Mouse (Mus musculus) left cerebral cortex, postnatal 10 days (tissue): Measurements from ENCODE around the gene Fgd2. TPM values are rescaled to one million over a fixed set of nuclear protein-coding genes. Genes with fewer than 3 reads are reported as not detected.
A peak's percentile ranks its signal among the peaks of the same experiment; 100 is the strongest.
"Not testable (repeated sequence)": the region's sequence is repeated elsewhere in the genome, so short reads cannot be mapped to it uniquely, and the experiment has no call there.

ENCODE experiments used
- DNase-seq, 2 experiments: peaks; one replicate each; pipeline ENCODE4 v3.0.0; 2021 to 2022; ENCODE audit warnings: low spot score in 2 of 2, mixed read lengths in 1 of 2; ENCODE audit errors: extremely low spot score in 1 of 2
- intact Hi-C: fragments of 180-260 bp; cut with DNase I; formaldehyde crosslinking; loops from one replicate; pipeline ENCODE4 v1.15.1; 2025
- total RNA-seq, 2 experiments: library from RNA; stranded (reverse); gene quantifications; 2 replicates each; pipeline ENCODE4 v1.2.3; 2021

Fgd2 gene
- total RNA-seq, 2 experiments from 2014 or later, result 8.7 to 10.4 TPM

DNA sequence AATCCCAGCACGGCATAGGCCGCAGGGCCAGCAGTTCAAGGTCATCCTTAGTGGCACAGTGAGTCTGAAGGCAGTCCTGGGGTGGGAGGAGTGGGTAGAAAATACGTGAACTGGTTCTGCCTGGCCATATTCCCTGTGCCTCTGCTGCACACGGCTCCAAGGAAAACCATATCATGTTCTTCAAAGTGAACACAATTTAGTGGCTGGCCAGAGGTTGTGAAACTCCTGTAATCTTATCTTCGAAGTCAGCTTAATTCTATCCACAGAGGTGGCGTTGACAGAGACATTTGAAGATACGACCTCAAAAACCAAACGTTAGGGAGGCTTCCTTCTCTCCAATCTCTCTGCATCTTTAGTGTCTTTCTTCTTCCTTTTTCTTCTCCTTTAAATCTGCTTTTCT is 30.6 kb downstream of the Fgd2 start:
- DNase-seq, result no peak
- intact Hi-C loops, result no loop called here

DNA sequence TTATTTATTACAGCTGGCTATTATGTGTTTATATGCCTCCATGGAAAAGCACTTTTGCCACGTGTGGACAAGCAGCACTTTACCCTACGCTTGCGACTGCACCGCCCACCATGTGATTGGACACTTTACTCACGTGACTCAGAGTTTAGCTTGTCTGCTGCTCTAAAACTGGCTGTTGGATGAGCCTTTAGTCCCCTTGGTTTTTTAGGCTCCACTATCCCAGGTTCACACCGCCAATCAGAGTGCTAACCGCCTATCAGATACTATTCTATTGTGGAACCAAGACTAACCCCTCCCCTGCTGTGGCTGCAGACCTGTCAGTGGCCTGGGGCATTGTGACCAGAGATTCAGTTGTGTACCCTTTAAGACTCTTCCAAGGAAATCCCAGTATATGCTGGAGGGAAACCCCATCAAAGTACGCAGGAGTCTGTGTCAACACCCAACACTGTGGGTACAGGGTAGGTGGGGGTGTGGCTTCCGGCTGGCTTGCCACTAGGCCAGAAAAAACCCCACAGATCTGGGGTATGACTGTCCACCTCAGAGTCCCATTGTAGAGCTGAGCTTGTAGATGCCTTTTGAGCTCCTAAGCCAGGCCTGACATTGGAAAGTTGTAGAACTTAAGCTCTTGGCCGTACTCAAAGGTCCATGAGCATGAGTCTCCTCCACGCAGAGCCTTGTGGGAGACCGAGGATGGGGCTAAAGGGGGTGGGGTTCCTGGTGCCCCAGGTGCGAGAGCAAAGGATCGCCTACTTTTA is 32.8 kb downstream of the Fgd2 start:
- intact Hi-C loops, result no loop called here
- no peak for DNase-seq

DNA sequence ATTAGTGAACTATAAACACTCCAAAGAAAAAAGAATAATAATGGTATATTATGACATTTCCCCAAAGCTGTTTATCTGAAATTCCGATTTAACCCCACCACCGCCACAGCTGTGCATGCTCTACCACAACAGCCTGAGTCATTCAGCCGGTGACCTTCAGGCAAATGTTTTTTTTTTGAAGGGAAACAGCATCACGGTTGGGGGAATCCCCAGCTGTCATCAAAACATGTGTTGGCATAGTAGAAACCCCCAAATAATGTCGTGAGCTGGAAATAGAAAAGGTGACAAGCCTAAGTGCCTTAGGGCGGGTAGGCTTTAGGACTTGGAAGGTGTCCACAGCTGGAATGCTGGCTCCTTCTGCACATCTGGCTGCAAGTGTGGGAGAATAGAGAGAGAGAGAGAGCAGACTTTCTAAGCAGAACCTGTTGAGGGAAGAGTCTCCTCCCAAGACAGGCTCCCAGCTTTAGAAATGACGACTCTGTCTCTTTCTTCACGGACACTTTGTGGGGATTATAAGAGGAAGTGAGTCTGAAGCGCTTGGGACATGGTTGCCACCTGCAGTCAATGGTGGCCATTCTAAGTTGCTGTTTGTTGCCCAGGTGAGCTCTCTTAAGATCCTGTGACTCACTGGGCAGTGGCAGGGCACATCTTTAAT is 33.5 kb downstream of the Fgd2 start:
- no peak for DNase-seq
- intact Hi-C loops, result no loop called here

DNA sequence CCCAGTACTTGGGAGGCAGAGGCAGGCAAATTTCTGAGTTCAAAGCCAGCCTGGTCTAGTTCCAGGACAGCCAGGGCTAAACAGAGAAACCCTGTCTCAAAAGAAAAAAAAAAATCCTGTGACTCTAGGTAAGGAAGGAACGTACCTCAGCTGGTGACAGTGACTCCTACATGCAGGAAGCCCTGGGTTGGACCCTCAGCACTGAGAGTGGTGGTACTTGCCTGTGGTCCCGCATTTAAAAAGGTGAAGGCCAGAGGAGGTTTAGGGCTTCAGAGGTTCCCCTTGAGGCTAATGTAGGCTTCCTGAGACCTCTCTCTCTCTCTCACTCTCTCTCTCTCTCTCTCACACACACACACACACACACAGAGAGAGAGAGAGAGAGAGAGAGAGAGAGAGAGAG is 34.0 kb downstream of the Fgd2 start:
- DNase-seq, intact Hi-C loops: not testable (repeated sequence)

DNA sequence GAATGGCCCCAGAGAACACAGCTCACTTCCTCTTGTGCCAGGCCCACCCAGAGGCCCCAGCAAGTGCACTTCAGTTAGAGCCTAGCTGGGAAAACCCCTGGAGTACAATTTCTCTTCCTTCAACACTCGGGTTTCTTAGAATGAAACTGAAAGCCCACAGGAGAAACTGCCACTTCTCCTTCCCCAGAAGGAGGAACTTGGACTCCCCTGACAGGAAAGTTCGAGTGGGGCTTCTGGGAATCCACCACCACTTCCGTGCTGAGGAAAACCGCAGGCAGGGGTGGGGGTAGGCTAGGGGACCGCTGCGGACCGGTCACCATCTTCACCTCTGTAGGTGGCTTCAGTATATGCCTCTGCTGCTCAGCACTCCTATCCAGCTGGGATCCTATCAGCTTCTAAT is 34.7 kb downstream of the Fgd2 start:
- intact Hi-C loops, result no loop called here
- DNase-seq, result peak in 1 of 2 experiments; percentile 44

DNA sequence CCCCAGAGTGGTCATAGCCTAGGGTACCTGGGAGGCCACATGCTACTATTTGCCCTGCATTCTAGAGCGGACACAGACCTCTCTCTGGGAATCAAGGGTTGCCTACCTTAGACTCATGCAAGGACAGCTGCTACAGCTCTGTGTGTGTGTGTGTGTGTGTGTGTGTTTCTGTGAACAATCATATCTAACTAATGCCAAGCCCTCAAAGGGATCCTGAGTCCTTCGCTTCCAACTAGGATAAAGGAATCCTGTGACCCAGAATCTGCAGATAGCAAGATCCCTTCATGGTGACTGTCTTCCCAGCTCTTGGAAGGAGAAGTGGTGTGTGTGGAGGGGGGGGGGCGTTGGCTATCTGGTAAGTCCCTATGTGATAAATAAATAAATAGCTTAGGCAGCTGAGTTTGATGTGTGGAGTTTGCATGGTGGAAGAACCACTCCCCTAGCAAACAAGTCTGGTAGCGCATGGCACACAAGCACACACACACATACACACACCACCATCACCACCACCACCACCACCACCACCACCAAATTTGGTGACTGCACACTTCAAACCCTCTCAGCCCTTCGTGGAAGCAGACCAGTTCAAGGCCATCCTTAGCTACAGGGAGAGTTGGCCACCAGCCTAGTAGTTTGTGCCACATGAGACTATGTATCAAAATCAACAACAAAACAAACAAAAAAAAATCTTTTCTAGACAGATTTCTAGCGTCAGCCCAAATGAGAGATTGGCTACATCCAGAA is 35.5 kb downstream of the Fgd2 start:
- intact Hi-C loops, result loop anchor here (2.0 kb wide), 2 partner anchors 97 to 119 kb away; no protein-coding TSS in a partner anchor
- no peak for DNase-seq

DNA sequence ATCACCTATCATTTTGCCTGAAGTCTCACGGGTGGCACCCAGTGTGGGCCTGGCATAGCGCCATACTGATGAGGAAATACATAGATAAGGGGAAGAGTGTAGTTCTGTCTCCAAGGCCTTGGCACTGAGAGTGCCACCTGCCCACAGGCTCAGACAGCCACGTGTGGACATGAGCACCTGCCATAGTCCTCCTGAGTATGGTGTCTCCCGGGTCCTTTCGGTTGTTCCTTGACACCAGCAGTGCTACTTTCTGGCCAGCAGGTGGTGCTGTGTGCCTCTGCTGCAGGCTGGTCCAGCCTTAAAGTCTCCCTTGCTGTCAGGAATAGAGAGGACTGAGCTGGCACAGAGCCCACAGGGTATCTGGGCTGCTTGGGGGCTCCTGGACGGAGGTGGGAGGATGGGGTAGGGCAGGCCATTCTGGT is 36.1 kb downstream of the Fgd2 start:
- intact Hi-C loops, result loop anchor here (2.0 kb wide), 2 partner anchors 96 to 118 kb away; no protein-coding TSS in a partner anchor
- peak; percentile 80 to 81 for DNase-seq

DNA sequence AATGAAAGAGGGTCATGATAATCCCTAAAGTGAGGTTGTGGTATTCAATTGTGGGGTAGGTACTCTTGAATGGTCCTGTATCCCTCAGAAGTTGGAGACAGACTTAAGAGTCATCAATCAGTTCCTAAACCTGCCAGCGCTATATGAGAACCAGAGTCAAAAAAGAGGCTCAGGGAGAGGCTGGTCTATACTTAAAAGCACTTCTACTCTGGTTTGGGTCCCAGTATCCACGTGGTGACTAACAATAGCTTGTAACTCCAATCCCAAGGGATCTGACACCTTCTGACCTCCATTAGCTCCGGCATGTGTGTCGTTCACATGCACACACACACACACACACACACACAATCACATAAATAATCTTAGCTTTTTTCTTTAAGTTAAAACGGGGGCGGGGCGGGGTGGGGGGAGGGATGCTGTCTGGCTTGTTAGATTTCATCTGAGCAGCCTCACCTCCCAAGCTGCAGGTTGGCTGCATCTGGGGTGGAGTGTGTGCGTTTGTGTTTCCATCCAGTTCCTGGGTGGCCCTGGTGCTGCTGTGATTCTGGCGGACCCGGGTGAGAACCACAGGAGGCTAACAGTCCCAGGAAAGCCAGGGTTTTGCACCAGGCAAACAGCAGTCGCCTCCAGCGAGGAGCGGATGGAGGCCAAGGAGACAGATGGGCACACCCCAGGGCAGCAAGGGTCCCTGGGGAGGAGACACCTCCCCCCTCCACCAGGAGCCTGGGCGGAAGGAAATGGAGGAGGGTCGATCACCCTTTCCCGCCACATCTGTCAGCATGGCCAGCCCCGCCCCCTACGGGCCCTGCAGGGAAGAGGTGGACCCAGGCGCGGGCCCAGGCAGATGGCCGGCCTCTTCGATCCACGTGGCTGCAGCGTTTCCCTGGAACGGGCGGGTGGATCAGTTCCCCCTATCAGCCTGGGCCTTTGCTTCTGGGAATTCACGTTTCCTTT is 37.0 kb downstream of the Fgd2 start:
- intact Hi-C loops, result loop anchor here (2.0 kb wide), 2 partner anchors 95 to 117 kb away; no protein-coding TSS in a partner anchor
- DNase-seq, result peak in 1 of 2 experiments; percentile 88

DNA sequence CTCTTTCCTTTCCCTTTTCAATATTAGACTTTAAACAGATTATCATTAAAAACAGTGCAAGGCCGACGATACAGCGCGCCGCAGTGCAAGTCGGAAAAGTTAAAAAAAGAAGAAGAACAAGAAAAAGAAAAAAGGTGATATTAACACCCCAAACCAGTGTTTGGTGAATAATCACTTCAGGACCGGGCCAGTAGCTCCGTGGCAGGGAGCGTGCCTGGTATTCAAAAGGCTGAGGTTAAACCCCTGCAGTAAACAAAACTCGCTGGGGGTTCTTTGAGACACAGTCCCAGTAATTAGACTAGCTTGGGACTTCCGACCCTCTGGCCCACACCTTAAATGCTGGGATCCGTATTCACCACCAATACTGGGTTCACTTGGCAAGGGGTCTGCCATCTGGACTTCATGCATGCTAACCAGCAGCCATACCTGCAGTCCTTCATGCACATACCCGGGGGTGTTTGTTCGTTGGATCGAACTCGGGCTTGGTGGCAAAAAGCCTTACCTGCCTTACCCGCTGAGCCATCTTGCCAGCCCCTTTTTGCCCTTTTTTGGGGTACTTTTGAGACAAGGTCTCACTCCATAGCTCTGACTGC is 37.8 kb downstream of the Fgd2 start:
- intact Hi-C loops, result no loop called here
- no peak for DNase-seq

DNA sequence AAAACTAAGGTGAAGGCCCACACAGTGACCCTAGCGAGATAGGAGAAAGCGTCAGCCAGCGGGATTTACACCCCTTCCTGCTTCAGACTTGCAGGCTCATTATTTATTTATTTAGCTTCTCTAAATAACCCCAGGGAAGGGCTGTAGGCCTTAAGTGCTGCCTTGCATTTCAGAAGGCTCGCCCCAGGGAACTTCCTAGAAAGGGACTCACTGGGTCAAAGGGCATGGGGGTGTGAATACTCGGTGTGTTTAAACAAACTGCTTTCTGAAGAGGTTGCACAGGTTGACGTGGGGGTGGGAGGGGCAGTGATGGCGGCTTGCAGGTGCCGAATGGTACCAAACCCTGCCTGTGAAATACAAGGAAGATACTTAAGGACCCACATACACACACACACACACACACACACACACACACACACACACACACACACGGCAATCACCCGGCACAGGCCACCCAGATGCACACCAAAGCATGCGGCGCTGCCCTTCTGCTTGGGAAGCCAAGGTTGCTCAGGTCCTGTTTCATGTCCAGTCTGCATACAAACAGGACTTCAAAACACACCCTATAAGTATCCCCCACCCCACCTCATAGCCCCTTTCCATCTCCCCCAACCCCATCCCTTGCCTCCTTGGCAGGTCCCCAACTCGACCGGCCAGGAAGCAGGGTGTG is 38.7 kb downstream of the Fgd2 start:
- intact Hi-C loops, result no loop called here
- DNase-seq, result peak in 1 of 2 experiments; percentile 83

DNA sequence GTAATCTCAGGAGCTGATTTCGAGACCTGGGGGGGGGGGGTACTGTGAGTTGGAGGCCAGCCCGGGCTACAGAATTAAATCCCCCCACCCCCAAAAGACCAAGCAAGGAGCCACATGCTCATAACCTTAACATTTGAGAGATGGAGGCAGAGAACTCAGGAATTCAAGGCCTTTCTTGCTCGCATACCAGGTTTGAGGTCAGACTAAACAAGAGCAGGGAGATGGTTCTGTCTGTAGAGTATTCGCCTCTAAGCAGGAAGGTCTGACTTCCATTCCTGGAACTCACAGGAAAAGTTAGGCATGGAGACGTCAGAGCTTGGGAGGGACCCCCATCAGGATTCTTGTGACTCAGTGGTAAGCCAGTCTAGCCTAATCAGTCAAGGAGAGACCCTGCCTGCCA is 39.3 kb downstream of the Fgd2 start:
- intact Hi-C loops, result no loop called here
- DNase-seq, result no peak

DNA sequence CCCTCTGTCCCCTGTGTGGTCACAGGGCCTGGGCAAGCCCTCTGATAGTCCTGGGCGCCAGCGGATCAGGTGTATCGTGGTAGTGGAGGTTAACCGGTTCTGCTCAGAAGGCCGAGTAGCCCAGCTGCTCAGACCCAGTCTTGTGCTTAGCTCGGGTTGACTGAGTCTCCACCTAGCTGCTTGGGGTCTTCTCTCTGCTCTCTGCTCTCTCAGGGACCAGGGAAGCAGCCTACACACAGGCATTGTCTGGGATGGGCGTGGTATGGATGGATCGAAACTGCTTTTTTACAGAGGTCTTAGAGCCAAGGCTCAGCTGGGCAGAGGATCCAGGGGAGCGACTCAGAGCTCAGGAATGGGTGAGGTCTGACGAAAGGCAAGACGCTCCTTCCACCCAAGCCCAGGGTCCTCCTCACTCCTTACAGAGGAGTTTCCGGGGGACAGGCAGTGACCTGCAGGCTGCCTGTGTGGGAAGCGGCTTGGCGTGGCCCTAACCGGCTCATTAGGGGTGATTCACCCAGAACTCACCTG is 41.1 kb downstream of the Fgd2 start:
- no peak for DNase-seq
- intact Hi-C loops, result no loop called here

DNA sequence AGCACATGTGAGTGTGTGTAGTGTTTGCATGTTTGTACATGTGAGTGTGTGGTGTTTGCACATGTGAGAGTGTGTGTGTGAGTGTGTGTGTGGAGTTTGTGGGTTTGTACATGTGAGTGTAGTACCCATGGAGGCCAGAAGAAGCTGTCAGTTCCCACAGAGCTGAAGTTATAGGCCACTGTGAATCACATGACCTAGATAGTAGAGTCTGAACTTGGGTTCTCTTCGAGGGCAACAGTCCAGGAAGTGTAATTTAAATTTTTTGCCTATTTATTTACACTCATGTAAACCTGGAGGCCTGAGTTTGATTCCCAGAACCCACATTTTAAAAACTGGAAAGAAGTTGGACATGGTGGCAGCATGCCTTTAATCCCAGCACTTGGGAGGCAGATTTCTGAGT is 42.5 kb downstream of the Fgd2 start:
- intact Hi-C loops, result no loop called here
- DNase-seq, result no peak

DNA sequence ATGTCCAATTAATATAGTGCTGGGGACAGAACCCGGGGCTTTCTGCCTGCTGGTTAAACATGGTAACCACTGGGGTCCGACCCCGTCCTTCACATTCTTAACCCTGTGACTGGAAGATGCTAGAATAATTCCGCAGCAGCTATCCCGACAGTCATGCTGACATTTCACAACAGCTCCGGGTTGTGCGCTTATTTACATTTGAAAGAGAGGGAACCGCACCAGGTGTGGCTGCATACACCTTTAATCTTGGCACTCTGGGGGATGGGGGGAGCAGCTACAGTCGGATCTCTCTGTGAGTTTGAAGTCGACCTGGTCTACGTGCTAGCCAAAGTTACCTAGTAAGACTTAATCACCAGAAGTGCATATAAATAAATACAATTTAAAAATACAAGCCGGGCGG is 44.8 kb downstream of the Fgd2 start:
- DNase-seq, result no peak
- intact Hi-C loops, result no loop called here

DNA sequence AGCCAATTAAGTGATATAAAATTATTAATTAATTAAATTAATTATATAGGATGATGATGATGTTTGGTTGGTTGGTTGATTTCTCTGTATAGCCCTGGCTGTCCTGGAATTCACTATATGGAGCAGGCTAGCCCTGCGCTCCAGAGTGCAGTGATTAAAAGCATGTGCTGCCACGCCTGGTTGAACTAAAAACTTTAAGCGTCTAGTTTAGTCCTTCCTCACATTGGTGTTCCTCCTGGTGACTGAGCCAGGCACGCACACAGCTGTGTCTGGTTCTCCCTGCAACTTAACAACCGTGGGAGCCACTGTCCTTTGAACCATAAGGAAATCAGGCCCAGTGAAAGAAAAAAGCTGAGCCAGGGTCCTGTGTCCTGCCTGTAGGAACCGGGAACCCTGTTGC is 45.4 kb downstream of the Fgd2 start:
- DNase-seq, result no peak
- intact Hi-C loops, result no loop called here

DNA sequence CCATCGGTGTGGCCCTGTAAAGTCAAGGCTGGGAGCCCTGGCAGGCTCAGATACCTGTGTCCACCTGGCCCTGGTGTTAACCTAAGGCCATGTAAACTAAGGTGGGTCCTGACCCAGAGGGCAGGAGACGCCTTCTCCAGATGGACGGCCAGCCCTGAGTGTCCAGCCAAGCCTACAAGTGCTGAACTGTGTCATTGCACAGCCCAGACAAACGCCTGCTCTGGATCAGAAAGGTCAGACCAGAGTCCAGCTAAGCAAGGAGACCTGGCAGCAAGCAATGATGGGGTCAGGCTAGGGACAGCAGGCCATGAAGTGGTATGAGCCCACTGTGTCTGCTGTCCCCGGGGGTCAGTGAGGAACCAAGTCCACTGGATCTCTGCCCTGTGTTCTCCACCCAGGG is 46.7 kb downstream of the Fgd2 start:
- intact Hi-C loops, result no loop called here
- DNase-seq, result no peak

DNA sequence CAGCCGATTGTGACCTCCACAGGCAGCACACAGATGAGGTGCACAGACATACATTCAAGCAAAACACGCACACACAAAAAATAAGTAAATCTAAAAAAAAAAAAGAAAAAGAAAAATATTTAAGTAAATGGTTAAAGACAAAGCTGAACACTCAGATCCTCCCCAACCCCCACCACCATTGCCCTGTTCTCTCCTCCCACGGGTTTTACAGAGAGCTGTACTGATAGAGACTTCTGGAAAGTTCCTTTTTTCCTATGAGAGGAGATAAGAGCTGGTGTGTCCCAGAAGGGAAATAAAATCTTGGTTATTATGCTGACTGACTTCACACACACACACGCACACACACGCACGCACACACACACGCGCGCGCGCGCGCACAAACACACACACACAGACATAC is 47.6 kb downstream of the Fgd2 start:
- no peak for DNase-seq
- intact Hi-C loops, result no loop called here
